Mouse (Mus musculus) layer of hippocampus, adult 8-10 months (tissue): ENCODE results near the gene Adgrg7. TPM values are rescaled to one million over a fixed set of nuclear protein-coding genes. Genes with fewer than 3 reads are reported as not detected.

Experiments used
- DNase-seq, 2 experiments: peaks; one replicate each; pipeline ENCODE4 v3.0.0; 2022; ENCODE audit warnings: low spot score in 2 of 2
- total RNA-seq, 4 experiments: library from RNA; stranded (reverse); gene quantifications; 2 replicates each; pipeline ENCODE4 v1.2.4; 2022

Gene Adgrg7
- total RNA-seq, 4 experiments from 2014 or later = 0.16 TPM; not detected in 3

DNA sequence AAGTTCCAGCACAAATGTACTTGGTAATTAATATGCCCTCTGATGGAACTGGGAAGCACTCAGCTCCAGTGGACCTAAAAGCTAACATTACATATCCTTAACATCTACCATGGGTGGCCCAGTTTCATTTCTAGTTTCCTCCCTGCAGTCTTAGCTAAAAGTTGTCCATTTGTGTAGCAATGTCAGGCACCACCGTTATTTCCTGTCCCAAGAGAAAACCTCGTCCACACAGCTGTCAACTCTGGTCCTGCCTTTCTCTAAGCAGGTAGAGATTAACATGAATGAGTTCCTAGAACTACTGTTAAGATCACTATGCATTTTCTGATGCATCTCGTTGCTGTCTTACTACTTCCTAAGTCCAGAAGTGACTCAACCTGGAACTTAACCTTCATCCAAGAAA is 80.0 kb downstream of the Adgrg7 start:
- no peak for DNase-seq

DNA sequence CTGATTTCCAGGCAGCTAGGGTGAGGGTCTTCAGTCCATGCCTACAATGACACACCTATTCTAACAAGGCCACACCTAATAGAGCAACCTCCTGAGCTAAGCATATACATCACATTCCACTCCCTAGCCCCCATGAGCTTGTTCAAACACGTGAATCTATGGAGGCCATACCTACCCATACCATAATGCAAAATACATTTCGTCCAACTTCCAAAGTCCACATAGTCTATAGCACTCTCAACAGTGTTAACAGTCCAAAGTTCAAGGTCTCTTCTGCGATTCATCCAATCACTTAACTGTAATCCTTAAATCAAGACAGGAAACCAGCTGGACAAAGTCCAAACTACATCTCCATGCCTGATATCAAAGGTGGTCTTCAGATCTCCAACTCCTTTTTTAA is 85.6 kb downstream of the Adgrg7 start:
- DNase-seq = no peak

DNA sequence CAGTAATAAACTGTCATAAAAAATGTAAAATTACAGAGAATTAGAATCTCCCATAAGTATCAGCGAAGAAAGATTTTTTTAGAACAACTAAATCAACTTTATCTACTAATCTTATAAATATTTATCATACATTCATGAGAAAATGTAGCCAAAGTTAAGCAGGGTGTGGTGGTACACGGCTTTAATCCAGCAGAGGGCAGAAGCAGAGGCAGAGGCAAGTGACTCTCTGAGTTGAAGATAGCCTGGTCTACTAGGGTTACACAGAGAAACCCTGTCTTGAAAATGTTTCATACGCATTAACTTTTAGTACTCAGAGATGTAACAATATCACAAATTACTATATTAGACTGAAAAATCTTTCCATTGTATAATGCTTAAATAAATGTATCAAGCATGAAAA is 89.9 kb downstream of the Adgrg7 start:
- DNase-seq = no peak

DNA sequence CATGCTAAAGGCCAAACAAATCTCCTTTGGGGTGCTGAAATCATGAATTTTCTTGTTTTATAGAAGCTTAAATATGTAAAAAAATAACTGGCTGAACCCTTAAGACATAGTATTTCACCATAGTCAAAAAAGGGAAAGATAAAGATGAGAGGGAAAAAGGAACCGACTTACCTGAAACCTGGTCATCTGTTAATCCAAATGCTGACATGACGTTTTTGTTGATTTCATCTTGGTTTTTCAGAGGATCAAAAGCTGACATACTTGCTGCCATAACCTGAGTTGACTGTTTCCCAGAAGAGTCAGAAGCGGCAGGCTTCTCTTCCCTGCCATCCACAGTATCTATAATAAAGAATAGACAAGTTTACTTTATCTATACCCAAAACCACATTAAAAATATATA is 94.8 kb downstream of the Adgrg7 start:
- no peak for DNase-seq

DNA sequence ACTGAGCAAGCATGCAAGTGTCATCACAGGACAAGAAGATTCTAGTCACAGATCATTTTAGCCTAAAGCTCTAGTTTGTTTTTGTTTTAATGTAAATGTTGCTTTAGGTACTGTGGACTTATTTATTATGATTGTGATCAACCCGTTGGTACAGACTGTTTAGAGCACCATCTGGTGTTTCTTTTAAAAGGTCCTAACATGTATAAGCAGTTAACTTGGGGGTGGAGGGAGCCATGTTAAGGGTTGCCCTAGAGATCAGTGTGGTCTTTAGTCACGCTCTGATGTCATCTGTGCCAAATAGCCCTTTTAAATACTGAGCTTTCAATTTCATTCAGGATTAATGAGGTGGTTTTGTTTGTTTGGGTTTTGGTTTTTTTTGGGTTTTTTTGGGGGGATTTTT is 99.2 kb downstream of the Adgrg7 start:
- no peak for DNase-seq

DNA sequence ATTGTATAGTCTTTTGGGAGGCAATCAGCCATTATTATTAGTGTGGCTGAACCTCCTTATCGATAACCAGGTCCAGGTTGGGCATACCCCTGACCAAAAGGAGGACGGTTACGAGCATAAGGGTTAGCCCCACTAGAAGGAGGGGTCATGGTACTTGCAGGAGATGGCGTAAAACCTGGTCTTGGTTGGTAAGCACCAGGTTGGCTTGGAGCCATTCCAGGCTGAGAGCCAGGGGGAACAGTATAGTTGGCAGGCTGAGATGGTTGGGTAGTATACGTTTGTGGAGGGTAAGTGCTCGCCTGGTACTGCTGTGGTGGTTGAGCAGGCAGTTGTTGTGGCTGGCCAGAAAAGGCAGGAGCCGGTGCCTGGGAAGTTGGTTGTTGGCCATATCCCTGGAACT is 104.9 kb downstream of the Adgrg7 start:
- no peak for DNase-seq

DNA sequence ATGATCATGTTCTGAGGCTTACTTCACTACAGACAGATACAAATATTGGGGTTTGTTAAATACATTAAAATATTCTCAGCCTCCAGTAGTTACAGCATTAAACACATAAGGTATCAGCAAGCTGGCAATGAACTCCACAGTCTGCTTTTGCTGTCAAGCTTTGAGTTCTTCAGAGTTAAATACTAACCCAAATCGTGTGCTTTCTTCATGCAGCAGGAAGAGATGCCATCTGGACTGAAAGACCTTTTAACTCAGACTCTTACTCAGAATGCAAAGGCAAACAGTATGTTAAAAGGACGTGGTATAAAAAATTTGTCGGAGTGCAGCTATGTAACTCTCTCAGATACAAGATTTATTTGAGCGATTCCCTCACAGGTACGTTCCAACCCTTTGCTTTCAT is 108.9 kb downstream of the Adgrg7 start:
- no peak for DNase-seq

DNA sequence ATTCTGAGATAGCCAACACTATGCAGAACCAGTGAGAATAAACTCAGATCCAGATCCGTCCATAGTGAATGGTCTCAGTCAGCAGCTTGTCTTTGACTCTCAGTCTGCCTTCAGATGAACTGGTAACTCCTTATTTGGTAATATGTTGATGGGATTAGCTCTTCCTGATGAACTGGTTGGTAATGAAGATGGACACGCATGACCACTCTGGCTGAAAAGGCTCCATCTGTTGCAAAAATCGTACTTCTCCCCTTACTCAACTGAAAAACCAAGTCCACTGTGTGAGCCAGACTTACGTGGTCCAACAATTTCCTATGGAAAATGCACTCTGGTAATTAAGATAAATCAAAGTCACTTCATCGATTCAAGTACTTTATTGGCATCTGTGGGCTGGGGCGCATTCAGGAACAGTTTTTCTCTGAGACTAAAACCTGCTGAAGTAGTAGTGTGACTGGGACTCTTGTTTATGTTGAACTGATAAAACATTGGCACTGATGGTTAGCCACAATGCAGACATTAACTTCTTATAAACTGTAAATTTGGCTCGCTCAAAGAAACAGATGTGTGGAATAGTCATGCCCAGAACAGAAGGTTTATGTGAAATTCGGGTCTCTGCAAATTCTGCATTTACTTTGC is 114.5 kb downstream of the Adgrg7 start:
- no peak for DNase-seq

DNA sequence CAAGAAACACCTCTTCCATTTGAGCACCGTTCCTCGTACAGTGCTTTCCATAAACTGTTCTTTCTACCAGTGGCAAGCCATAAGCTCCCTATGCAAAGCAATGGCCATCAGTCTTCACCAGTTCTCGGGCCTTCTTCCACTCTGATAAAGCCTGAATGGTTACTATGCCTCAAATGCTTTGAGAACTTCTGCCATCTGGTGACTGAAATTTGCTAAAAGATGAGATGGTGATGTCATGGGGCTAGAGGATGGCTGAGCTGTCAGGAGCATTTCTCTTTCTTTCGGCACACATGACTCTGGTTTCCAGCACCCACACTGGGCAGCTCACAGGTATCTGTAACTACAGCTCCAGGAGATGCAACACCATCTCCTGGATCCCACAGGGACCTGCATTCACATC is 118.5 kb downstream of the Adgrg7 start:
- peak in 1 of 2 experiments; percentile 14 for DNase-seq

Other genes starting within 250 kb of the Adgrg7 start
- 10 to 100 TPM; 55.4 to 63.5 (median 58.6) TPM for gene Tfg, start 78.4 kb downstream of the Adgrg7 start, total RNA-seq
- 1 to 10 TPM in 2 of 4 experiments, under 1 TPM in 2; 0.47 to 1.1 (median 0.80) TPM for gene Tmem45a, start 90.3 kb upstream of the Adgrg7 start, total RNA-seq
- 1 to 10 TPM in 3 of 4 experiments, under 1 TPM in 1; 0.87 to 4.1 (median 1.9) TPM for gene Lnp1, start 132.2 kb upstream of the Adgrg7 start, total RNA-seq